Mouse (Mus musculus) thymus, adult 2 months (tissue): ENCODE measurements around the gene Gm21852. TPM values are rescaled to one million over a fixed set of nuclear protein-coding genes. Genes with fewer than 3 reads are reported as not detected.
"Not testable (repeated sequence)": the region's sequence is repeated elsewhere in the genome, so short reads cannot be mapped to it uniquely, and the experiment has no call there.

Source experiments
- DNase-seq: peaks from one replicate; pipeline ENCODE4 v3.0.0; 2021
- H3K27ac ChIP-seq: fragments of 200-500 bp; 2 replicates; pipeline ENCODE4 v1.5.1; 2012; ENCODE audit warnings: low read length, control low read depth; ENCODE audit not compliant: control insufficient read depth, insufficient read depth
- H3K27me3 ChIP-seq: fragments of 200-500 bp; 2 replicates; pipeline ENCODE4 v1.6.1; 2012; ENCODE audit warnings: mild to moderate bottlenecking, low read length, moderate library complexity, mixed read lengths; ENCODE audit not compliant: control insufficient read depth, insufficient read depth
- H3K36me3 ChIP-seq: fragments of 200-500 bp; 2 replicates; pipeline ENCODE4 v1.6.1; 2012; ENCODE audit warnings: mild to moderate bottlenecking, low read length, moderate library complexity; ENCODE audit not compliant: control insufficient read depth, insufficient read depth
- H3K4me1 ChIP-seq: fragments of 200-500 bp; replicated peaks from 2 replicates; pipeline ENCODE4 v1.6.1; 2012; ENCODE audit warnings: low read length; ENCODE audit not compliant: control insufficient read depth, insufficient read depth
- H3K4me3 ChIP-seq: fragments of 200-500 bp; 2 replicates; pipeline ENCODE4 v1.5.1; 2012; ENCODE audit warnings: mild to moderate bottlenecking, low read length, control low read depth, moderate library complexity; ENCODE audit not compliant: control insufficient read depth, insufficient read depth
- WGBS: fragments of 180-500 bp; shearing (Covaris S2); methylation state at CpG from one replicate; pipeline ENCODE4 v1.1.7; 2018; 5-methylcytosine and 5-hydroxymethylcytosine counted together
- polyA plus RNA-seq: library from polyadenylated mRNA; depleted of rRNA; stranded (reverse); fragments of >200 nt; gene quantifications from 2 replicates; pipeline ENCODE4 v1.2.3, GENCODE M21; 2012; rRNA removed

Gm21852 gene
- polyA plus RNA-seq = not detected in 2 replicates

DNA sequence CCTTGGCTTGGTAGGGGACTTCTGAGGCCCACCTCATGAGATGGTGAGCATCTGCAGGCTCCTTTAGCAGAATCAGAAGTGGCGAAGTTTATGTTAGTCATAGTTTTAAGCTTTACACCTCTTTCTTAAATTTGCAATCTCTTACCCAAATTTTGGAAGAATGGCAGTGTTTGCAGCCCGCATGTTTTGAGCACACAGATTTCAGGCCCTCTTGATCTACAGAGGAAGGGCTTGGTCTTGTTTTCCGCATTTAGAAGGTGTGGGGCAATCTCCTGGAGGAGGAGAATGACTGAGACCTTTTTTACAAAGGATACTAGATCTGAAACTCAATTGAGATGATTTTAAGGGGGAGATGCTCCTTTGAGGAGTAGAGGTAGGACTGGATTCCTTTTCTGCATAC lies at the start of gene Gm21852:
TSS of gene Gm21852 (minus strand) at position 101 of the 400 bp plus-strand sequence.
- not testable (repeated sequence) for H3K36me3 ChIP-seq
- WGBS = no CpG with 5 or more reads among the region's 3 CpGs

More for the DNA sequence above, at the start of gene Gm21852:
- not testable (repeated sequence) for H3K4me1 ChIP-seq, H3K27me3 ChIP-seq, H3K27ac ChIP-seq, H3K4me3 ChIP-seq, DNase-seq

Other genes with a start within 250 kb of the Gm21852 start
- gene Gm21797, start 123.8 kb upstream of the Gm21852 start, polyA plus RNA-seq = not detected in 2 replicates
- not detected in 2 replicates for gene Gm20795, start 152.9 kb upstream of the Gm21852 start, polyA plus RNA-seq